Mouse (Mus musculus) neural tube, embryonic 11.5 days (tissue): ENCODE data around the gene Pmpcb. TPM values are rescaled to one million over a fixed set of nuclear protein-coding genes. Genes with fewer than 3 reads are reported as not detected.

ENCODE experiments used
- ATAC-seq: fragments of 200-750 bp; cut with Nextera tagmentation; 2 replicates; pipeline ENCODE4 v1.8.0; 2017; ENCODE audit warnings: moderate number of reproducible peaks, mild to moderate bottlenecking, moderate TSS enrichment, moderate library complexity; ENCODE audit not compliant: insufficient read depth, low FRiP score, low TSS enrichment
- DNase-seq: peaks from one replicate; pipeline ENCODE4 v3.0.0-alpha.2; 2015; ENCODE audit warnings: low spot score
- H3K27ac ChIP-seq: fragments of 300-500 bp; sonication (generic); 2 replicates; pipeline ENCODE4 v1.5.1; 2014; ENCODE audit warnings: low read depth, mild to moderate bottlenecking, low read length
- H3K27me3 ChIP-seq: fragments of 300-500 bp; sonication (generic); 2 replicates; pipeline ENCODE4 v1.6.1; 2014; ENCODE audit warnings: mild to moderate bottlenecking, low read length, mixed read lengths; ENCODE audit not compliant: control insufficient read depth, insufficient read depth
- H3K36me3 ChIP-seq: fragments of 300-500 bp; sonication (generic); 2 replicates; pipeline ENCODE4 v1.6.1; 2014; ENCODE audit warnings: mild to moderate bottlenecking, low read length, moderate library complexity, mixed read lengths; ENCODE audit not compliant: control insufficient read depth, insufficient read depth
- H3K4me1 ChIP-seq: fragments of 300-500 bp; sonication (generic); 2 replicates; pipeline ENCODE4 v1.6.1; 2014; ENCODE audit warnings: low read length, mixed read lengths; ENCODE audit not compliant: control insufficient read depth, insufficient read depth
- H3K4me2 ChIP-seq: fragments of 300-500 bp; sonication (generic); 2 replicates; pipeline ENCODE4 v1.6.1; 2014; ENCODE audit warnings: low read depth, mild to moderate bottlenecking, moderate library complexity
- H3K4me3 ChIP-seq: fragments of 300-500 bp; sonication (generic); 2 replicates; pipeline ENCODE4 v1.5.1; 2014; ENCODE audit warnings: low read depth, low read length
- H3K9ac ChIP-seq: fragments of 300-500 bp; sonication (generic); 2 replicates; pipeline ENCODE4 v1.6.1; 2014; ENCODE audit warnings: mild to moderate bottlenecking, low read length
- H3K9me3 ChIP-seq: fragments of 300-500 bp; sonication (generic); 2 replicates; pipeline ENCODE4 v1.6.1; 2016; ENCODE audit warnings: low read length; ENCODE audit not compliant: control insufficient read depth
- WGBS: fragments of 180-500 bp; shearing (Covaris S2); extraction: QIAGEN DNeasy Blood & Tissue Kit; methylation state at CpG from one replicate; pipeline ENCODE4 v1.1.7; 2014; 5-methylcytosine and 5-hydroxymethylcytosine counted together
- polyA plus RNA-seq: library from polyadenylated mRNA; unstranded; fragments of >200 nt; fragmentation: Nextera tagmentation; extraction: Ambion mirVana; gene quantifications from 2 replicates; pipeline ENCODE4 v1.2.1, GENCODE M21; 2014

Gene Pmpcb
- polyA plus RNA-seq, 1 experiment from 2014 or later: 96.1 TPM

GRCm38 (mm10) chr5:21737620-21738019, 679 bp downstream of the Pmpcb start:
- H3K36me3 ChIP-seq: no peaks in the 10 kb centered on the region
- no peaks in the 10 kb centered on the region for H3K9me3 ChIP-seq
- H3K4me3 ChIP-seq: peak overlapping the region; percentile 94
- no peak for ATAC-seq
- H3K27me3 ChIP-seq: no peaks in the 10 kb centered on the region
- 34% methylated on average over 10 of the region's 10 CpGs for WGBS
- H3K27ac ChIP-seq: no peak overlapping the region
- peak overlapping the region; percentile 91 for H3K9ac ChIP-seq
- peaks cover 6% of the 10 kb centered on the region for H3K4me1 ChIP-seq
- no peak for DNase-seq
- H3K4me2 ChIP-seq: peak overlapping the region; percentile 82

- DNase-seq: no peak
- no peaks in the 10 kb centered on the region for H3K9me3 ChIP-seq
- H3K9ac ChIP-seq: no peak overlapping the region
- no peak overlapping the region for H3K4me2 ChIP-seq
- peaks cover 7% of the 10 kb centered on the region for H3K36me3 ChIP-seq
- WGBS: 92% methylated on average over 11 of the region's 11 CpGs
- no peaks in the 10 kb centered on the region for H3K27me3 ChIP-seq
- peaks cover 6% of the 10 kb centered on the region for H3K4me1 ChIP-seq
- no peak overlapping the region for H3K27ac ChIP-seq
- no peak overlapping the region for H3K4me3 ChIP-seq
- no peak for ATAC-seq
Observed at GRCm38 (mm10) chr5:21739120-21739519, 2.2 kb downstream of the Pmpcb start.

- 92% methylated on average over 13 of the region's 13 CpGs for WGBS
- ATAC-seq (no peak), DNase-seq (no peak)
- Histone ChIP-seq H3K9me3 (no peaks in the 10 kb centered on the region), H3K27ac (no peak overlapping the region), H3K4me1 (peaks cover 6% of the 10 kb centered on the region), H3K9ac (no peak overlapping the region), H3K4me2 (no peak overlapping the region), H3K27me3 (no peaks in the 10 kb centered on the region), H3K36me3 (peaks cover 7% of the 10 kb centered on the region), H3K4me3 (no peak overlapping the region)
Observed at GRCm38 (mm10) chr5:21739881-21740280, 2.9 kb downstream of the Pmpcb start.

GRCm38 (mm10) chr5:21743606-21744005, 6.7 kb downstream of the Pmpcb start:
- H3K9me3 ChIP-seq: no peaks in the 10 kb centered on the region
- no peak overlapping the region for H3K4me2 ChIP-seq
- no peaks in the 10 kb centered on the region for H3K27me3 ChIP-seq
- H3K4me3 ChIP-seq: no peak overlapping the region
- DNase-seq: no peak
- H3K4me1 ChIP-seq: no peaks in the 10 kb centered on the region
- no peak overlapping the region for H3K27ac ChIP-seq
- H3K9ac ChIP-seq: no peak overlapping the region
- peaks cover 16% of the 10 kb centered on the region for H3K36me3 ChIP-seq
- ATAC-seq: no peak
- 96% methylated on average over 10 of the region's 10 CpGs for WGBS

GRCm38 (mm10) chr5:21744651-21745050, 7.7 kb downstream of the Pmpcb start:
- Histone ChIP-seq H3K4me3 (no peak overlapping the region), H3K4me2 (no peak overlapping the region), H3K36me3 (peaks cover 19% of the 10 kb centered on the region), H3K9ac (no peak overlapping the region), H3K27ac (no peak overlapping the region), H3K9me3 (no peaks in the 10 kb centered on the region), H3K27me3 (no peaks in the 10 kb centered on the region), H3K4me1 (no peaks in the 10 kb centered on the region)
- ATAC-seq: no peak
- no peak for DNase-seq

- H3K36me3 ChIP-seq: peaks cover 19% of the 10 kb centered on the region
- no peak overlapping the region for H3K9ac ChIP-seq
- H3K4me1 ChIP-seq: no peaks in the 10 kb centered on the region
- no peak overlapping the region for H3K27ac ChIP-seq
- whole genome bisulfite sequencing: 94% methylated on average over 6 of the region's 8 CpGs
- H3K27me3 ChIP-seq: no peaks in the 10 kb centered on the region
- ATAC-seq: no peak
- no peak overlapping the region for H3K4me3 ChIP-seq
- H3K9me3 ChIP-seq: no peaks in the 10 kb centered on the region
- no peak overlapping the region for H3K4me2 ChIP-seq
- DNase-seq: no peak
Observed at GRCm38 (mm10) chr5:21745966-21746365, 9.0 kb downstream of the Pmpcb start.

GRCm38 (mm10) chr5:21768506-21768905, 31.6 kb downstream of the Pmpcb start:
- DNase-seq (no peak), ATAC-seq (no peak)
- Histone ChIP-seq H3K4me3 (no peak overlapping the region), H3K4me1 (no peaks in the 10 kb centered on the region), H3K27ac (no peak overlapping the region), H3K9ac (no peak overlapping the region), H3K36me3 (peaks cover 12% of the 10 kb centered on the region), H3K9me3 (no peaks in the 10 kb centered on the region), H3K27me3 (no peaks in the 10 kb centered on the region), H3K4me2 (no peak overlapping the region)
- 93% methylated on average over 4 of the region's 4 CpGs for WGBS

GRCm38 (mm10) chr5:21769841-21770240, 32.9 kb downstream of the Pmpcb start:
- ATAC-seq (no peak), DNase-seq (no peak)
- WGBS: 96% methylated on average over 6 of the region's 6 CpGs
- H3K9me3 ChIP-seq: no peaks in the 10 kb centered on the region
- H3K36me3 ChIP-seq: peaks cover 10% of the 10 kb centered on the region; the same call in 1 of the 2 replicates
- no peak overlapping the region for H3K4me3 ChIP-seq
- no peaks in the 10 kb centered on the region for H3K4me1 ChIP-seq
- no peak overlapping the region for H3K9ac ChIP-seq
- H3K27ac ChIP-seq: no peak overlapping the region
- no peak overlapping the region for H3K4me2 ChIP-seq
- H3K27me3 ChIP-seq: no peaks in the 10 kb centered on the region

GRCm38 (mm10) chr5:21776491-21776890, 39.5 kb downstream of the Pmpcb start:
- H3K4me1 ChIP-seq: no peaks in the 10 kb centered on the region
- ATAC-seq (no peak), DNase-seq (no peak)
- H3K27me3 ChIP-seq: no peaks in the 10 kb centered on the region
- H3K9me3 ChIP-seq: no peaks in the 10 kb centered on the region
- no peak overlapping the region for H3K9ac ChIP-seq
- WGBS: 95% methylated on average over 6 of the region's 6 CpGs
- H3K27ac ChIP-seq: no peak overlapping the region
- no peak overlapping the region for H3K4me2 ChIP-seq
- H3K36me3 ChIP-seq: peaks cover 4% of the 10 kb centered on the region
- no peak overlapping the region for H3K4me3 ChIP-seq
